Mouse (Mus musculus): ENCODE measurements around the gene Olfr1094. TPM values are rescaled to one million over a fixed set of nuclear protein-coding genes. Genes with fewer than 3 reads are reported as not detected.

The Olfr1094 gene
- polyA plus RNA-seq (2014; fragmentation: Illumina TruSeq; extraction: RNeasy Lipid Tissue Mini Kit (QIAGEN cat#74804); ENCODE audit: low read depth, low replicate concordance) = not detected

DNA sequence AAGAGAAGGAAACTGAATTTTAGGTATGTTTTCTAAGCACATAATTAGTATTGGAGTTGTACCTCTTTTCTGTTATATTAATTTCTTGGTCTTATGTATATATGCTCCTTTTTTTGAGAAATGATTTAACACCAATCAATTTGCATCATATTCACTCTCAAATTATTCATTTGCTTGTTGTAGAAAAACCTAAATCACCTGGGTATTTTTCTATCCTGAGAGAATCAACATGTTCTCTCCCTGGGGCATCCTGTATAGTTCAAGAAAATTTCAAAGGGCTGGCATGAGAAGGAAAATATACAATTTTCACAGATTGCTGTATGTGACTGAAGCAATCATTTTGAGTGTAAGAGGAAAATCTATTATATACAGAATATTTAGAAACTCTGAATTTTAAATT is at the start of gene Olfr1094:
TSS of gene Olfr1094 (plus strand) at position 301 of the 400 bp plus-strand sequence.

DNA sequence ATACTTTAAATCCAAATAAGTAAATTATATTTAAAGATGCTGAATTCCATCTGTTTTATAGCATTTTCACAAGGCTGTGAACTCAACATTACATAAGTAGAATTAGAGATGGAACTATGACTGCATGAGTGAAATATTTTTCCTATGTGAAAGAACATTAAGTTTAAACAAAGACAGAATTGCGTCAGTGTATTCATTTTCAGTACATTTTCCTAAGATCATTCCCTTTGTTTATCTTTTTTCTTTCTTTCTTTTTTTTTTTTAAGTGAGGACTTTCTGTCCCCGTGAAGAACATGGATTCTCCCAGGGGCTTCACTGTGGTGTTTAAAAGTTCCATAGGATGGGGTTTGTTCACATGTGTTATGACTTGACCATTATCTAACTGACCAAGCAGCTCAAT is 42.3 kb upstream of the Olfr1094 start, which contains the start of gene Olfr1093:
TSS of gene Olfr1093 (plus strand) at position 301 of the 400 bp plus-strand sequence.

DNA sequence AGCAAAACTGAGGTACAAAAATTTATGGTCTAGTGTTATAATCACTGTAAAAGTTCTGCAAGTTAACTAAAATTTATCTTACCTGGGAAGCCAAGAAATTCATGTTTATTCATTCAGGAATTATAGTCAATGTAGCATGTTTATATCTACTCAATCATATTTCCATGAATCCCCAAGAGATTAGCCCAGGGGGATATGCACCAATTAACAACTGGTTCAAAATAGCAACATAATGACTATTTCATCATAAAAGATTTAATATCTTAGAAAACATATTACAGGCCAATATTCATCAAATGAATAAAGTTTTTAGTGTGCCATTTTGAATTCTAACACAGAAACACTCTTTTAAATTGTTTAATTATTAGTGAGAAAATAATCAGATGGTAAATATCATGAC is 14.5 kb upstream of the Olfr1094 start, which contains the start of gene Olfr141:
TSS of gene Olfr141 (minus strand) at position 101 of the 400 bp plus-strand sequence.

DNA sequence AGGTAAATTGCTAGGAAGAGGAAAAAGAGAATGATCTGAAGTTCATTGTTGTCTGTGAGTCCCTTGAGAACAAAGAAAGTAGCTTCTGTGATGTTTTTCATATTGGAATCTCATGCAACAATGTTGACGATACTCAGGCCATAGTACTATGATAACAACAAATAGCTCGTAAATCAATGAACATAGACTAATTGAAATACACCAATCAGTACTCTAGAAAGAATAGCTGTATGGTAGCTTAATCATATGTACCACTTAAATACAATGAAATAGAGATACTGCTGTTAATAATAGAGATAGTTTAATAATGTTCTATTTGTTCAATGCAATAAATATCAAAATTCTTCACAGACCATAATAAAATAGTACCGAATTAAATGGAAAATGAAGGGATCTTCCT is 27.1 kb downstream of the Olfr1094 start, which contains the start of gene Olfr1095:
TSS of gene Olfr1095 (minus strand) at position 101 of the 400 bp plus-strand sequence.

GRCm38 (mm10) chr2:86874702-86875101 is 50.2 kb downstream of the Olfr1094 start, which contains the start of gene Gm13723:
Gene Gm13723, minus strand, starts transcription at chr2:86874802.

Other genes starting within 250 kb of the Olfr1094 start
- not detected for gene Olfr1082, start 225.7 kb upstream of the Olfr1094 start, polyA plus RNA-seq (2014; fragmentation: Illumina TruSeq; extraction: RNeasy Lipid Tissue Mini Kit (QIAGEN cat#74804); ENCODE audit: low read depth, low replicate concordance)
- gene Olfr1084, start 184.9 kb upstream of the Olfr1094 start, polyA plus RNA-seq (2014; fragmentation: Illumina TruSeq; extraction: RNeasy Lipid Tissue Mini Kit (QIAGEN cat#74804); ENCODE audit: low read depth, low replicate concordance) = not detected
- gene Olfr1085, start 162.6 kb upstream of the Olfr1094 start, polyA plus RNA-seq (2014; fragmentation: Illumina TruSeq; extraction: RNeasy Lipid Tissue Mini Kit (QIAGEN cat#74804); ENCODE audit: low read depth, low replicate concordance) = not detected
- not detected for gene Olfr1086, start 144.6 kb upstream of the Olfr1094 start, polyA plus RNA-seq (2014; fragmentation: Illumina TruSeq; extraction: RNeasy Lipid Tissue Mini Kit (QIAGEN cat#74804); ENCODE audit: low read depth, low replicate concordance)
- not detected for gene Olfr1087, start 126.3 kb upstream of the Olfr1094 start, polyA plus RNA-seq (2014; fragmentation: Illumina TruSeq; extraction: RNeasy Lipid Tissue Mini Kit (QIAGEN cat#74804); ENCODE audit: low read depth, low replicate concordance)
- not detected for gene Olfr1089, start 91.0 kb upstream of the Olfr1094 start, polyA plus RNA-seq (2014; fragmentation: Illumina TruSeq; extraction: RNeasy Lipid Tissue Mini Kit (QIAGEN cat#74804); ENCODE audit: low read depth, low replicate concordance)
- gene Olfr1090, start 65.7 kb upstream of the Olfr1094 start, polyA plus RNA-seq (2014; fragmentation: Illumina TruSeq; extraction: RNeasy Lipid Tissue Mini Kit (QIAGEN cat#74804); ENCODE audit: low read depth, low replicate concordance) = not detected
- not detected for gene Olfr1093, start 42.2 kb upstream of the Olfr1094 start, polyA plus RNA-seq (2014; fragmentation: Illumina TruSeq; extraction: RNeasy Lipid Tissue Mini Kit (QIAGEN cat#74804); ENCODE audit: low read depth, low replicate concordance)
- gene Olfr141, start 14.6 kb upstream of the Olfr1094 start, polyA plus RNA-seq (2014; fragmentation: Illumina TruSeq; extraction: RNeasy Lipid Tissue Mini Kit (QIAGEN cat#74804); ENCODE audit: low read depth, low replicate concordance) = not detected
- gene Olfr1095, start 27.0 kb downstream of the Olfr1094 start, polyA plus RNA-seq (2014; fragmentation: Illumina TruSeq; extraction: RNeasy Lipid Tissue Mini Kit (QIAGEN cat#74804); ENCODE audit: low read depth, low replicate concordance) = not detected
- not detected for gene Gm13723, start 50.1 kb downstream of the Olfr1094 start, polyA plus RNA-seq (2014; fragmentation: Illumina TruSeq; extraction: RNeasy Lipid Tissue Mini Kit (QIAGEN cat#74804); ENCODE audit: low read depth, low replicate concordance)
- gene Olfr1097, start 67.6 kb downstream of the Olfr1094 start, polyA plus RNA-seq (2014; fragmentation: Illumina TruSeq; extraction: RNeasy Lipid Tissue Mini Kit (QIAGEN cat#74804); ENCODE audit: low read depth, low replicate concordance) = not detected
- not detected for gene Olfr1098, start 99.9 kb downstream of the Olfr1094 start, polyA plus RNA-seq (2014; fragmentation: Illumina TruSeq; extraction: RNeasy Lipid Tissue Mini Kit (QIAGEN cat#74804); ENCODE audit: low read depth, low replicate concordance)
- not detected for gene Olfr1099, start 136.0 kb downstream of the Olfr1094 start, polyA plus RNA-seq (2014; fragmentation: Illumina TruSeq; extraction: RNeasy Lipid Tissue Mini Kit (QIAGEN cat#74804); ENCODE audit: low read depth, low replicate concordance)
- gene Olfr1100, start 155.3 kb downstream of the Olfr1094 start, polyA plus RNA-seq (2014; fragmentation: Illumina TruSeq; extraction: RNeasy Lipid Tissue Mini Kit (QIAGEN cat#74804); ENCODE audit: low read depth, low replicate concordance) = not detected
- not detected for gene Olfr1101, start 166.6 kb downstream of the Olfr1094 start, polyA plus RNA-seq (2014; fragmentation: Illumina TruSeq; extraction: RNeasy Lipid Tissue Mini Kit (QIAGEN cat#74804); ENCODE audit: low read depth, low replicate concordance)
- not detected for gene Olfr1102, start 173.7 kb downstream of the Olfr1094 start, polyA plus RNA-seq (2014; fragmentation: Illumina TruSeq; extraction: RNeasy Lipid Tissue Mini Kit (QIAGEN cat#74804); ENCODE audit: low read depth, low replicate concordance)
- not detected for gene Olfr1104, start 202.4 kb downstream of the Olfr1094 start, polyA plus RNA-seq (2014; fragmentation: Illumina TruSeq; extraction: RNeasy Lipid Tissue Mini Kit (QIAGEN cat#74804); ENCODE audit: low read depth, low replicate concordance)
- not detected for gene Olfr1105, start 211.9 kb downstream of the Olfr1094 start, polyA plus RNA-seq (2014; fragmentation: Illumina TruSeq; extraction: RNeasy Lipid Tissue Mini Kit (QIAGEN cat#74804); ENCODE audit: low read depth, low replicate concordance)
- not detected for gene Olfr1106, start 227.6 kb downstream of the Olfr1094 start, polyA plus RNA-seq (2014; fragmentation: Illumina TruSeq; extraction: RNeasy Lipid Tissue Mini Kit (QIAGEN cat#74804); ENCODE audit: low read depth, low replicate concordance)

Measured in adrenal gland, adult 10 weeks (tissue).